ENCODE assay signal across 21 mouse cellular contexts in the genomic region with DNA sequence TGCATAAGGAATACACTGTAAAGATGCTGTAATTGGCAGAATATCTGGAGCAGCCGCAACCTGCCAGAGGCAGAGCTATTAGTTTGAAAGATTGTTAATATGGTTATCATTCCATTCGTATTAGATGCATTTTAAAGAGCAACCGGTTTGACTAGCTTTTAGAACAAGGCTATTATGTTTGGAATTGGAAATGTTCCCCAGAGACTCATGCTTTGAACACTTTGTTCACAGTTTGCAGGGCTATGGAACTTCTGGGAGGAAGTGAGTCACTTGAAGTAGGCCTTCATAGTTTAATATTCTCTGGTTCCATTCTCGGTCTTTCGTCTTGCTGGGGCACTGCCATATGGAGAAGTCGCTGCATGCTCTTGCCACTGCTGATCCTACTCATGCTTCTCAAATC.
DNase-seq lines count a peak whose midpoint lies in the region; ATAC-seq and TF ChIP-seq lines count a peak whose summit lies in the region.
"Had no signal": no experiment of that assay in that cellular context is flagged by ENCODE, and none has a peak within 500 bp of the region (broad histone marks: within the 10 kb centered on the region; RNA-seq: fewer than 3 reads in every experiment).

No protein-coding gene starts in this region.

- no peak overlapping the region for H3K27ac ChIP-seq in hindbrain, postnatal 0 days
- no peak overlapping the region for H3K27ac ChIP-seq in hindbrain, embryonic 10.5 days
- H3K27ac ChIP-seq in bone marrow macrophage, adult 2 months (ENCODE audit: insufficient read depth, low read depth, low read length) = peak overlapping the region; percentile 19
- H3K27ac ChIP-seq in intestine, postnatal 0 days (ENCODE audit: low read depth, low read length) = no peak overlapping the region
- H3K27ac ChIP-seq: forebrain, embryonic 12.5 days; heart, embryonic 15.5 days; limb, embryonic 15.5 days; liver, embryonic 14.5 days; midbrain, embryonic 15.5 days; neural tube, embryonic 13.5 days had no signal

- no peak for TF ChIP-seq POLR2A in bone marrow macrophage, adult 2 months (IDR thresholded peaks at IDR 0.05; ENCODE audit: borderline replicate concordance, low read depth, low read length)

- 71% methylated on average over 6 of the region's 6 CpGs for WGBS in hindbrain, postnatal 0 days
- WGBS in hindbrain, embryonic 10.5 days = 89% methylated on average over 6 of the region's 6 CpGs
- 77% methylated on average over 6 of the region's 6 CpGs for WGBS in intestine, postnatal 0 days

- H3K4me3 ChIP-seq in hindbrain, postnatal 0 days (ENCODE audit: low read length) = no peak overlapping the region
- H3K4me3 ChIP-seq in hindbrain, embryonic 10.5 days = no peak overlapping the region
- no peak overlapping the region for H3K4me3 ChIP-seq in bone marrow macrophage, adult 2 months (ENCODE audit: insufficient read depth, low read length)
- no peak overlapping the region for H3K4me3 ChIP-seq in intestine, postnatal 0 days (ENCODE audit: low read depth, low read length)
- H3K4me3 ChIP-seq: forebrain, embryonic 12.5 days; heart, embryonic 15.5 days; limb, embryonic 15.5 days; midbrain, embryonic 15.5 days; myocyte; neural tube, embryonic 13.5 days had no signal

- no peaks in the 10 kb centered on the region for H3K9me3 ChIP-seq in hindbrain, postnatal 0 days (ENCODE audit: low read length)
- H3K9me3 ChIP-seq in hindbrain, embryonic 10.5 days = no peaks in the 10 kb centered on the region
- H3K9me3 ChIP-seq in intestine, postnatal 0 days (ENCODE audit: control insufficient read depth) = no peaks in the 10 kb centered on the region
- H3K9me3 ChIP-seq: forebrain, embryonic 12.5 days; heart, embryonic 15.5 days; limb, embryonic 15.5 days; midbrain, embryonic 15.5 days; neural tube, embryonic 13.5 days had no signal

- TF ChIP-seq CTCF in hindbrain, postnatal 0 days (IDR thresholded peaks at IDR 0.05; ENCODE audit: low read depth) = no peak
- TF ChIP-seq CTCF in bone marrow macrophage, adult 2 months (IDR thresholded peaks at IDR 0.05; ENCODE audit: low read depth, low read length) = no peak
- no peak for TF ChIP-seq CTCF in intestine, postnatal 0 days (IDR thresholded peaks at IDR 0.05; ENCODE audit: low read depth)

- H3K9ac ChIP-seq in hindbrain, postnatal 0 days (replicated peaks; ENCODE audit: low read length) = no peak overlapping the region
- H3K9ac ChIP-seq in intestine, postnatal 0 days (ENCODE audit: low read depth, low read length) = no peak overlapping the region
- H3K9ac ChIP-seq: forebrain, embryonic 12.5 days; heart, embryonic 15.5 days; limb, embryonic 15.5 days; liver, embryonic 14.5 days; lung, embryonic 14.5 days; midbrain, embryonic 15.5 days; neural tube, embryonic 13.5 days had no signal

- peak; percentile 7 for DNase-seq in gastrocnemius, postnatal 25 days
- DNase-seq in gastrocnemius, postnatal 14 days = no peak
- peak; percentile 25 for DNase-seq in hindbrain, postnatal 0 days (ENCODE audit: low spot score)
- DNase-seq in hindbrain, embryonic 10.5 days (ENCODE audit: low spot score) = no peak
- DNase-seq in fibroblast of lung, adult 2 months (ENCODE audit: low read depth) = peak; percentile 17
- DNase-seq: adrenal gland, adult 8-10 months; cerebellum, adult 9-10 months; kidney, adult 11 months; kidney, postnatal 4 days; lung, embryonic 14.5 days; thymus, postnatal 36 days had no signal

- no peaks in the 10 kb centered on the region for H3K4me1 ChIP-seq in hindbrain, postnatal 0 days (ENCODE audit: insufficient read depth, low read length)
- no peaks in the 10 kb centered on the region for H3K4me1 ChIP-seq in hindbrain, embryonic 10.5 days (replicated peaks)
- H3K4me1 ChIP-seq in bone marrow macrophage, adult 2 months (ENCODE audit: control insufficient read depth, insufficient read depth, low read length) = peaks cover 6% of the 10 kb centered on the region
- no peaks in the 10 kb centered on the region for H3K4me1 ChIP-seq in intestine, postnatal 0 days (replicated peaks; ENCODE audit: control insufficient read depth, insufficient read depth, low read length)
- H3K4me1 ChIP-seq: forebrain, embryonic 12.5 days; heart, embryonic 15.5 days; limb, embryonic 15.5 days; midbrain, embryonic 15.5 days; neural tube, embryonic 13.5 days had no signal

- no peak overlapping the region for H3K4me2 ChIP-seq in hindbrain, postnatal 0 days (ENCODE audit: low read depth, low read length)
- H3K4me2 ChIP-seq in intestine, postnatal 0 days (replicated peaks; ENCODE audit: low read depth) = no peak overlapping the region
- H3K4me2 ChIP-seq: forebrain, embryonic 12.5 days; heart, embryonic 15.5 days; limb, embryonic 15.5 days; lung, embryonic 14.5 days; midbrain, embryonic 15.5 days; neural tube, embryonic 13.5 days had no signal

- H3K27me3 ChIP-seq in hindbrain, postnatal 0 days (ENCODE audit: insufficient read depth, low read length) = no peaks in the 10 kb centered on the region
- no peaks in the 10 kb centered on the region for H3K27me3 ChIP-seq in hindbrain, embryonic 10.5 days (ENCODE audit: insufficient read depth, poor library complexity, severe bottlenecking)
- no peaks in the 10 kb centered on the region for H3K27me3 ChIP-seq in intestine, postnatal 0 days (replicated peaks; ENCODE audit: control insufficient read depth, insufficient read depth, low read length)
- H3K27me3 ChIP-seq: forebrain, embryonic 12.5 days; heart, embryonic 15.5 days; limb, embryonic 15.5 days; midbrain, embryonic 15.5 days; neural tube, embryonic 13.5 days had no signal

- intact Hi-C loops in gastrocnemius, postnatal 14 days (cut with DNase I; ENCODE audit: low total_unique reads) = no loop called here

- no peak for ATAC-seq in hindbrain, postnatal 0 days
- no peak for ATAC-seq in intestine, postnatal 0 days
- ATAC-seq: activated CD4-positive, CD25-positive, alpha-beta regulatory T cell, adult 4 months; midbrain, embryonic 15.5 days had no signal

- H3K36me3 ChIP-seq in hindbrain, postnatal 0 days (ENCODE audit: insufficient read depth, low read length) = no peaks in the 10 kb centered on the region
- no peaks in the 10 kb centered on the region for H3K36me3 ChIP-seq in hindbrain, embryonic 10.5 days
- H3K36me3 ChIP-seq in intestine, postnatal 0 days (ENCODE audit: control insufficient read depth, insufficient read depth) = no peaks in the 10 kb centered on the region
- H3K36me3 ChIP-seq: forebrain, embryonic 12.5 days; heart, embryonic 15.5 days; limb, embryonic 15.5 days; midbrain, embryonic 15.5 days; neural tube, embryonic 13.5 days had no signal

Comparison
In these comparisons a context has a peak if more than half of its experiments do, and no peak if none do; other contexts are left out.
1. DNase-seq: peak in gastrocnemius, postnatal 25 days (single experiment), hindbrain, postnatal 0 days (single experiment) and fibroblast of lung, adult 2 months (single experiment); none in gastrocnemius, postnatal 14 days (single experiment) and hindbrain, embryonic 10.5 days (single experiment).